10 mouse cellular contexts compared by ENCODE assay signal in genomic region chr8:95135242-95135641, GRCm38 (mm10). TPM values are rescaled to one million over a fixed set of nuclear protein-coding genes. Genes with fewer than 3 reads are reported as not detected.
A peak's percentile ranks its signal among the peaks of the same experiment; 100 is the strongest.
DNase-seq lines count a peak whose midpoint lies in the region; ATAC-seq and TF ChIP-seq lines count a peak whose summit lies in the region.
"Had no signal": no experiment of that assay in that cellular context is flagged by ENCODE, and none has a peak within 500 bp of the region (broad histone marks: within the 10 kb centered on the region; RNA-seq: fewer than 3 reads in every experiment).

No protein-coding gene starts in this region.

- peaks cover 4% of the 10 kb centered on the region; the same call in 1 of the 2 replicates for H3K79me2 ChIP-seq in heart, adult 2 months (replicated peaks; ENCODE audit: control insufficient read depth, insufficient read depth, low read length)

- no peak overlapping the region for H3K27ac ChIP-seq in heart, adult 2 months
- no peak overlapping the region for H3K27ac ChIP-seq in heart, embryonic 11.5 days (ENCODE audit: low read depth, low read length)
- H3K27ac ChIP-seq in liver, postnatal 0 days (ENCODE audit: low read depth), result no peak overlapping the region
- H3K27ac ChIP-seq: heart, embryonic 13.5 days; intestine, embryonic 15.5 days had no signal

- peaks cover 21% of the 10 kb centered on the region for H3K4me1 ChIP-seq in heart, adult 2 months (ENCODE audit: control insufficient read depth, insufficient read depth, low read length)
- peaks cover 17% of the 10 kb centered on the region for H3K4me1 ChIP-seq in heart, embryonic 11.5 days (ENCODE audit: control insufficient read depth, insufficient read depth, low read length)
- peaks cover 12% of the 10 kb centered on the region for H3K4me1 ChIP-seq in liver, postnatal 0 days (ENCODE audit: insufficient read depth)

- ATAC-seq in heart, embryonic 11.5 days (replicated peaks; ENCODE audit: insufficient number of reproducible peaks, low FRiP score, low TSS enrichment), result no peak
- no peak for ATAC-seq in liver, postnatal 0 days
- ATAC-seq in megakaryocyte progenitor cell, adult 5-6 weeks (replicated peaks; ENCODE audit: poor library complexity), result peak; percentile 59; the same call in 1 of the 2 replicates
- ATAC-seq: intestine, embryonic 15.5 days had no signal

- no peak for TF ChIP-seq EP300 in heart, adult 2 months (IDR thresholded peaks at IDR 0.05; ENCODE audit: insufficient read depth, low read depth, low read length)
- TF ChIP-seq EP300 in liver, postnatal 0 days (IDR thresholded peaks at IDR 0.05; ENCODE audit: low read depth), result no peak

- TF ChIP-seq POLR2A in heart, adult 2 months (IDR thresholded peaks at IDR 0.05; ENCODE audit: insufficient read depth, low read depth, low read length), result no peak

- no peak for DNase-seq in heart, adult 2 months
- no peak for DNase-seq in liver, postnatal 0 days
- DNase-seq in liver (no peak), NIH3T3 (ENCODE audit: low read depth) (peak; percentile 34)
- DNase-seq in thymus, adult 18-20 months, result no peak
- DNase-seq: embryo, embryonic 11 days had no signal

- no peak overlapping the region for H3K4me3 ChIP-seq in heart, adult 2 months
- H3K4me3 ChIP-seq in heart, embryonic 11.5 days (ENCODE audit: low read depth, low read length), result no peak overlapping the region
- H3K4me3 ChIP-seq in liver, postnatal 0 days (ENCODE audit: low read depth, low read length), result no peak overlapping the region
- H3K4me3 ChIP-seq: heart, embryonic 13.5 days; intestine, embryonic 15.5 days had no signal

- intact Hi-C loops in heart, adult 2 months (cut with DNase I), result no loop called here

- H3K36me3 ChIP-seq in heart, adult 2 months (ENCODE audit: control insufficient read depth, insufficient read depth, low read length), result peaks cover 8% of the 10 kb centered on the region
- H3K36me3 ChIP-seq in heart, embryonic 11.5 days (ENCODE audit: control insufficient read depth, insufficient read depth, low read length), result no peaks in the 10 kb centered on the region
- no peaks in the 10 kb centered on the region for H3K36me3 ChIP-seq in liver, postnatal 0 days (replicated peaks; ENCODE audit: insufficient read depth, low read length)
- H3K36me3 ChIP-seq: intestine, embryonic 15.5 days had no signal

- H3K9ac ChIP-seq in heart, adult 2 months (ENCODE audit: low read depth, low read length), result no peak overlapping the region
- no peak overlapping the region for H3K9ac ChIP-seq in heart, embryonic 11.5 days (ENCODE audit: low read depth, low read length)
- H3K9ac ChIP-seq in liver, postnatal 0 days (replicated peaks), result no peak overlapping the region
- H3K9ac ChIP-seq: heart, embryonic 13.5 days; intestine, embryonic 15.5 days had no signal

- no peak overlapping the region for H3K4me2 ChIP-seq in heart, embryonic 11.5 days
- no peak overlapping the region for H3K4me2 ChIP-seq in liver, postnatal 0 days (ENCODE audit: low read depth, low read length)
- H3K4me2 ChIP-seq: heart, embryonic 13.5 days; intestine, embryonic 15.5 days had no signal

- TF ChIP-seq CTCF in heart, adult 2 months (IDR thresholded peaks at IDR 0.05), result peak; percentile 38
- TF ChIP-seq CTCF in liver, postnatal 0 days (IDR thresholded peaks at IDR 0.05; ENCODE audit: low read depth), result peak; percentile 29; the same call in 1 of the 2 replicates

- no peaks in the 10 kb centered on the region for H3K27me3 ChIP-seq in heart, adult 2 months (ENCODE audit: control insufficient read depth, insufficient read depth, low read length)
- H3K27me3 ChIP-seq in heart, embryonic 11.5 days (ENCODE audit: control insufficient read depth, insufficient read depth, low read length), result peaks cover 4% of the 10 kb centered on the region; the same call in 1 of the 2 replicates
- H3K27me3 ChIP-seq in liver, postnatal 0 days (ENCODE audit: insufficient read depth, low read length), result peaks cover 8% of the 10 kb centered on the region; the same call in 1 of the 2 replicates
- H3K27me3 ChIP-seq: intestine, embryonic 15.5 days had no signal

- H3K9me3 ChIP-seq in heart, embryonic 11.5 days (replicated peaks; ENCODE audit: control insufficient read depth, low read length), result no peaks in the 10 kb centered on the region
- no peaks in the 10 kb centered on the region for H3K9me3 ChIP-seq in liver, postnatal 0 days (ENCODE audit: low read length)
- H3K9me3 ChIP-seq: heart, embryonic 13.5 days; intestine, embryonic 15.5 days had no signal

- 48% methylated on average over 3 of the region's 3 CpGs for WGBS in heart, adult 2 months
- WGBS in heart, embryonic 11.5 days (ENCODE audit: insufficient replicate concordance), result 49% methylated on average over 3 of the region's 3 CpGs
- WGBS in liver, postnatal 0 days (ENCODE audit: insufficient replicate concordance), result 43% methylated on average over 3 of the region's 3 CpGs

RNA-seq across cellular contexts. Expression of gene Katnb1, which starts 54.3 kb away (rescaled TPM):
- total RNA-seq in heart, adult 2 months (2021), result 1 to 10 TPM; 4.5 to 5.9 TPM
- polyA plus RNA-seq in heart, adult 2 months (2012; rRNA removed), result 8.7 and 9.1 TPM in 2 replicates
- 18.3 and 18.6 TPM in 2 replicates for polyA plus RNA-seq in heart, embryonic 11.5 days (2014; fragmentation: Nextera tagmentation; extraction: Ambion mirVana)
- 4.7 and 5.1 TPM in 2 replicates for polyA plus RNA-seq in liver, postnatal 0 days (2015; fragmentation: Nextera tagmentation; extraction: Ambion mirVana)
- 6.3 and 7.3 TPM in 2 replicates for total RNA-seq in megakaryocyte progenitor cell, adult 5-6 weeks (2015)
- 25.2 and 25.9 TPM in 2 replicates for total RNA-seq in megakaryocyte progenitor cell, adult 5-6 weeks (2017)
